Mouse (Mus musculus): ENCODE measurements around the gene Etl4.
"Not testable (repeated sequence)": the region's sequence is repeated elsewhere in the genome, so short reads cannot be mapped to it uniquely, and the experiment has no call there.

DNA sequence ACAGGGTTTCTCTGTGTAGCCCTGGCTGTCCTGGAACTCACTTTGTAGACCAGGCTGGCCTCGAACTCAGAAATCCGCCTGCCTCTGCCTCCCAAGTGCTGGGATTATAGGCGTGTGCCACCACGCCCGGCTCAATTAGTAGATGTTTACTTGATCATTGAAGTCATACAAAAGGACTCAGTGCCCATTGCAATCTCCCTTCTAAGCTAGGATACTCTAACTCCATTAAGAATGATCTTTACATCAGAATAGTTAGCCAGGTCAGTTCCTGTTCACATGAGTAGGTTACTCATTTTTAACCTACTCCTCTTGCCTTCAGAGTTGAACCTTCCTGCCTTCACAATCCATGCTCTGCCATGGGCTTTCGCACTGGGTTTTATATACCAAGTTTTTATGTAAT, 772.6 kb downstream of the Etl4 start:
- TF ChIP-seq POLR2A (IDR thresholded peaks at IDR 0.05; ENCODE audit: borderline replicate concordance, extremely low read depth, low read depth, low read length); CTCF (IDR thresholded peaks at IDR 0.05; ENCODE audit: insufficient read depth, low read length): not testable (repeated sequence)

All from lung, adult 2 months (tissue).